Mouse (Mus musculus) thymus, adult 2 months (tissue): ENCODE measurements around the gene Ncf1. TPM values are rescaled to one million over a fixed set of nuclear protein-coding genes. Genes with fewer than 3 reads are reported as not detected.

Experiments
- DNase-seq: peaks from one replicate; pipeline ENCODE4 v3.0.0; 2021
- H3K27ac ChIP-seq: fragments of 200-500 bp; 2 replicates; pipeline ENCODE4 v1.5.1; 2012; ENCODE audit warnings: low read length, control low read depth; ENCODE audit not compliant: control insufficient read depth, insufficient read depth
- H3K27me3 ChIP-seq: fragments of 200-500 bp; 2 replicates; pipeline ENCODE4 v1.6.1; 2012; ENCODE audit warnings: mild to moderate bottlenecking, low read length, moderate library complexity, mixed read lengths; ENCODE audit not compliant: control insufficient read depth, insufficient read depth
- H3K36me3 ChIP-seq: fragments of 200-500 bp; 2 replicates; pipeline ENCODE4 v1.6.1; 2012; ENCODE audit warnings: mild to moderate bottlenecking, low read length, moderate library complexity; ENCODE audit not compliant: control insufficient read depth, insufficient read depth
- H3K4me1 ChIP-seq: fragments of 200-500 bp; replicated peaks from 2 replicates; pipeline ENCODE4 v1.6.1; 2012; ENCODE audit warnings: low read length; ENCODE audit not compliant: control insufficient read depth, insufficient read depth
- H3K4me3 ChIP-seq: fragments of 200-500 bp; 2 replicates; pipeline ENCODE4 v1.5.1; 2012; ENCODE audit warnings: mild to moderate bottlenecking, low read length, control low read depth, moderate library complexity; ENCODE audit not compliant: control insufficient read depth, insufficient read depth
- CTCF ChIP-seq: fragments of 200-500 bp; IDR thresholded peaks from 2 replicates; pipeline ENCODE4 v1.5.1; 2012; ENCODE audit warnings: mild to moderate bottlenecking, control low read depth, low read length, moderate library complexity, borderline replicate concordance; ENCODE audit not compliant: control insufficient read depth, poor library complexity, insufficient read depth; ENCODE audit errors: extremely low read depth
- POLR2A ChIP-seq: fragments of 200-500 bp; IDR thresholded peaks from 2 replicates; pipeline ENCODE4 v1.6.1; 2012; ENCODE audit warnings: mild to moderate bottlenecking, low read length, control low read depth, moderate library complexity; ENCODE audit not compliant: control insufficient read depth, poor library complexity, insufficient read depth; ENCODE audit errors: extremely low read depth
- WGBS: fragments of 180-500 bp; shearing (Covaris S2); methylation state at CpG from one replicate; pipeline ENCODE4 v1.1.7; 2018; 5-methylcytosine and 5-hydroxymethylcytosine counted together
- polyA plus RNA-seq: library from polyadenylated mRNA; depleted of rRNA; stranded (reverse); fragments of >200 nt; gene quantifications from 2 replicates; pipeline ENCODE4 v1.2.3, GENCODE M21; 2012

Gene Ncf1
- polyA plus RNA-seq, 1 experiment: 35.9 TPM

DNA sequence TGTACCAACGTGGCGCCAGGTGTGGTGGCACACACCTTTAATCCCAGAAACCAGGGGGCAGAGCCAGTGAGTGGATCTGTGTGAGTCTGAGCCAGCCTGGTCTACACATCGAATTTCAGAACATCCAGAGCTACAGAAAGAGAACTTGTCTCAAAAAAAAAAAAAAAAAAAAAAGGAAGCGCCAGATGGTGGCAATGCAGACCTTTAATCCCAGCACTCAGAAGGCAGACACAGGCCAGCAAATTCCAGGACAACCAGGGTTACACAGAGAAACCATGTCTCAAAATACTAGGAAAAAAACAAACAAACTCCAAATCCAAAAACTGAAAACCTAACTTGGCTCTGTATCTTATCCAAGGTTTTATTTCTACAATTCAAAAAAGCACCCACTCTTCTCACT, 41.1 kb upstream of the Ncf1 start:
- H3K4me1 ChIP-seq: peaks cover 75% of the 10 kb centered on the region
- no peak for TF ChIP-seq POLR2A
- TF ChIP-seq CTCF: no peak
- no peak overlapping the region for H3K4me3 ChIP-seq
- WGBS: 35% methylated on average over 4 of the region's 4 CpGs
- H3K27me3 ChIP-seq: no peaks in the 10 kb centered on the region
- peaks cover 19% of the 10 kb centered on the region for H3K36me3 ChIP-seq
- H3K27ac ChIP-seq: peak overlapping the region; percentile 91
- no peak for DNase-seq

GRCm38 (mm10) chr5:134269751-134270150, 40.3 kb upstream of the Ncf1 start:
- WGBS: 29% methylated on average over 5 of the region's 5 CpGs
- Histone ChIP-seq H3K4me3 (no peak overlapping the region), H3K27ac (peak overlapping the region; percentile 91), H3K27me3 (no peaks in the 10 kb centered on the region), H3K36me3 (peaks cover 27% of the 10 kb centered on the region), H3K4me1 (peaks cover 67% of the 10 kb centered on the region)
- TF ChIP-seq CTCF (no peak), POLR2A (no peak)
- DNase-seq: no peak

DNA sequence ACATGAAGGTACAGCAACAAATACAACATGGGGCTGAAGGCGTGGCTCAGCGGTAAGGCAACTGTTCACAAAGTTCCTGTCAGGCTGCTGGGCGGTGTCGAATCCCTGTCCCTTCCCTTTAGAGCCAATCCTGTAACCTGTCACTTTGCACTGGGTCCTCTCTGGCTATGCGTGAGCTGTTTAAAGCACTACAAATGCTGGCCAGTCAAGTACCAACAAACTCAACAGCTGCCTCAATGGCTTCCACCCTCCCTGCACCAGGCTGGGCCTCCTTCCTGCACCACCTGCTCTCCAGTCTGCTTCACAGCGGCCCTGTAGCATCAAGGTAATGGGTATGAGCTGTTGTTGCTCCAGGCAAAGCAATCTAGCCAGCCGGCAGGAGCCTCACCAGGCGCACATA, 39.3 kb upstream of the Ncf1 start:
- peaks cover 29% of the 10 kb centered on the region for H3K36me3 ChIP-seq
- WGBS: 88% methylated on average over 8 of the region's 8 CpGs
- no peak for DNase-seq
- TF ChIP-seq CTCF: no peak
- TF ChIP-seq POLR2A: no peak
- H3K27ac ChIP-seq: peak overlapping the region; percentile 83
- H3K4me3 ChIP-seq: no peak overlapping the region
- H3K27me3 ChIP-seq: no peaks in the 10 kb centered on the region
- H3K4me1 ChIP-seq: peaks cover 59% of the 10 kb centered on the region

DNA sequence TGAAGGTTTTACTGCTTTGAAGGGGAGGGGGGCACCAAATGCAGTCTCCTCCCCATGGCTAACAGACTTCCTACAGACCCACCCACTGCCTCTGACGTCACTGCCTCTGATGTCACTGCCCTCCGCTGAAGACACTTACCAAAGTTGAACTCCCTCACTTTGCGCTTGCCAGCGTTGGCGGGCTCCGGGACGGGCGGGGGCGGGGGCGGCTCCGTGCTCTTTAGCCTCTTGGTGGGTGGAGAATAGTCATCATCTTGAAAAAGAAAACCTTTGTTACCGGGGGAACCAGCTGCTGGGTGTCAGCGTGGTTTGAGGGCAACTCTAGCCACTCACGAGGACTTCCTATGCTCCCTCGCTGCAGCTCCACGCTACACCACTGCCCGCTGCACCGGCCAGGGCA, 37.0 kb upstream of the Ncf1 start:
- TF ChIP-seq POLR2A (no peak; the same call in 1 of the 2 replicates), CTCF (no peak)
- H3K4me1 ChIP-seq: peaks cover 39% of the 10 kb centered on the region
- peak; percentile 72 for DNase-seq
- no peak overlapping the region for H3K4me3 ChIP-seq
- 18% methylated on average over 18 of the region's 18 CpGs for WGBS
- H3K27ac ChIP-seq: peak overlapping the region; percentile 84
- H3K36me3 ChIP-seq: peaks cover 45% of the 10 kb centered on the region
- H3K27me3 ChIP-seq: no peaks in the 10 kb centered on the region

- Histone ChIP-seq H3K27me3 (no peaks in the 10 kb centered on the region), H3K36me3 (peaks cover 50% of the 10 kb centered on the region), H3K27ac (peak overlapping the region; percentile 84), H3K4me3 (no peak overlapping the region), H3K4me1 (peaks cover 35% of the 10 kb centered on the region)
- 65% methylated on average over 2 of the region's 2 CpGs for WGBS
- TF ChIP-seq CTCF: no peak
- no peak for TF ChIP-seq POLR2A
- DNase-seq: no peak
These were observed 36.5 kb upstream of the Ncf1 start for GRCm38 (mm10) chr5:134265890-134266289.

- no peaks in the 10 kb centered on the region for H3K27me3 ChIP-seq
- 97% methylated on average over 9 of the region's 9 CpGs for WGBS
- TF ChIP-seq CTCF (no peak), POLR2A (no peak)
- H3K27ac ChIP-seq: no peak overlapping the region
- DNase-seq: no peak
- H3K4me3 ChIP-seq: no peak overlapping the region
- peaks cover 8% of the 10 kb centered on the region; the same call in 1 of the 2 replicates for H3K4me1 ChIP-seq
- H3K36me3 ChIP-seq: peaks cover 74% of the 10 kb centered on the region
These were observed 30.7 kb upstream of the Ncf1 start for GRCm38 (mm10) chr5:134260001-134260636.
